Mouse (Mus musculus): ENCODE measurements at regions not wholly inside any gene's neighbourhood (a gene's known extent, or its start where the extent isn't known, plus 50 kb on each side); places are given as distances from the start of the nearest gene placed in this dataset.
"Not testable (repeated sequence)": the region's sequence is repeated elsewhere in the genome, so short reads cannot be mapped to it uniquely, and the experiment has no call there.

DNA sequence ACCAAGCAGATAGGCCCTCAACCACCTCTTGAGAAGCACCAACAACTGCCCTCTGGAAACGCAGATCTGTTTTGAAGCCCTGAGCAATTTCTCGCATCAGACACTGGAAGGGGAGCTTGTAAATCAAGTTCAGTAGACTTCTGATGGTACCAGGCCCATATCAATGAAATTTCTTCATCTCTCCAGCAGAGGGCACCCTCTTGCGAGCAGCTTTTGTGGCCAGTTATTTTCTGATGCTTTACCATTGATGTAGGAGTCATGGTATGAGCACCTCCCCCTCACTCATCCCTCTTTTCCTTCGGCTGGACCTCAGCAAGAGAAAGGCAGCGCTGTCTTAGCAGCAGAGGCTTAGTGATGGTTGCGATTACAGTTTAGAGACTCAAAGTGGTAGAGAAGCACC is 501.4 kb upstream of the Igfbp7 start:
- Histone ChIP-seq H3K4me3 (replicated peaks; ENCODE audit: extremely low read depth, low read depth, low read length) (no peak overlapping the region), H3K4me1 (ENCODE audit: control insufficient read depth, insufficient read depth, low read length) (no peaks in the 10 kb centered on the region)
- TF ChIP-seq POLR2A (IDR thresholded peaks at IDR 0.05; ENCODE audit: borderline replicate concordance, extremely low read depth, low read depth, low read length) (no peak), CTCF (IDR thresholded peaks at IDR 0.05; ENCODE audit: insufficient read depth, low read length) (peak; percentile 16; the same call in 1 of the 2 replicates)
- no peak for DNase-seq
- 50% methylated on average over 6 of the region's 6 CpGs for WGBS

DNA sequence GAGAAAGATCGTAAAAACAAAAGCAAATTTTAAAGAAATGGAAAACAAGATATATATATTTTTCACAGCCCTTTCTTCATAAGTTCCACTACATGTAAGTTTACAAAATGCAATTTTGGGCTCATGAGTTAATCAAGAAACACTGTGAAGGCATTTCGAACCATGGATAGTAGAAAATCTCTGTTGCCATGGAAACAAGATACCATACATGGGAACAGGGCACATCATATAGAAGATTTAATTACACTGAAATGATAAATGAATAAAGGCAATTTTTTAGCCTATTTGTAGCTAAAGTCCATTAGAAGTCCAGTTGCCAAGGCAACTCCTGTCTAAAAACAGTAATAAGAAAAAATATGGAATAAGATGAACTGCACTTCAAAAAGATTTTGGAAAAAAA is 484.2 kb upstream of the Igfbp7 start:
- DNase-seq; H3K4me3 ChIP-seq (replicated peaks; ENCODE audit: extremely low read depth, low read depth, low read length); H3K4me1 ChIP-seq (ENCODE audit: control insufficient read depth, insufficient read depth, low read length): not testable (repeated sequence)
- WGBS, result 65% methylated on average over 2 of the region's 2 CpGs

DNA sequence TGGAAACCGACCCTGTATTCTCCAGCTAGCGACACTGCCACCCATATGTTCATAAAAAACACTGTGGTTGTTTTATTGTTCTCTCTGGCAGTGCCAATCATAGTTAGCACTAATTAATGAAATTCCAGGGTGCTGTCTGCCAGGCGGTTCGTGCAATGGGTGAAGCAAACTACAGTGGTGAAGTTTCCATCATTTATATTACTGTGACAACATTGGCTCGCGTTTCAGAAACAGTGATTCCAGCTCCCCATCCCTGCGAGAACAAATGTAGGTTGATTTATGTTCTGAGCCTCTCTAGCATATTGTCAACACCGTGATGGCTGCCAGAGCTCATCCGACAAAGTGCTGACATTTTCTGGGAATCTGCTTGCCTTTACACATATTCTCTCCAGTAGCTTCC is 480.7 kb upstream of the Igfbp7 start:
- TF ChIP-seq CTCF (IDR thresholded peaks at IDR 0.05; ENCODE audit: insufficient read depth, low read length) (no peak), POLR2A (IDR thresholded peaks at IDR 0.05; ENCODE audit: borderline replicate concordance, extremely low read depth, low read depth, low read length) (no peak)
- 62% methylated on average over 9 of the region's 9 CpGs for WGBS
- no peak for DNase-seq

DNA sequence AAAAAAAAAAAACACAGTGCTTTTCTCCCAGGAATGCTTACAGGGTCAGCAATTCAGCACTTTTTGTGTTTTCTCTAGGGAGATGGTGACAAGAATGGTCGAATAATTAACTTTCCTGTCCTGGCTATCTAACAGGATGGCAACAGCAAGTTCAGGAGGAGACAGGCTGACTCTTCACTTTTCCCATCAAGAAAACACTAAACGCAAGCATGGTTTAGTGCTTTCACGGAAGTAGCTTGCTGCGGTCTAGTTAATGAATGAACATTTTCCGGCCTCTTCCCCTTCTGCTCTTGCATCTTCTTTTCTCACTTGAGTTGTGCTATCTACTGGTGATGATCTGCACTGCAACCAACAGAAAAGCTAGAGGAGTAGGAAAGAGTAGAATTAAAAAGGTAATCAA is 463.6 kb upstream of the Igfbp7 start:
- H3K4me1 ChIP-seq (ENCODE audit: control insufficient read depth, insufficient read depth, low read length), result no peaks in the 10 kb centered on the region
- no peak for DNase-seq
- no peak overlapping the region for H3K4me3 ChIP-seq (replicated peaks; ENCODE audit: extremely low read depth, low read depth, low read length)
- no peak for TF ChIP-seq POLR2A (IDR thresholded peaks at IDR 0.05; ENCODE audit: borderline replicate concordance, extremely low read depth, low read depth, low read length)
- TF ChIP-seq CTCF (IDR thresholded peaks at IDR 0.05; ENCODE audit: insufficient read depth, low read length), result no peak
- 72% methylated on average over 5 of the region's 5 CpGs for WGBS

More for the DNA sequence above, 480.7 kb upstream of the Igfbp7 start:
- Histone ChIP-seq H3K4me1 (ENCODE audit: control insufficient read depth, insufficient read depth, low read length) (no peaks in the 10 kb centered on the region), H3K4me3 (replicated peaks; ENCODE audit: extremely low read depth, low read depth, low read length) (no peak overlapping the region)

DNA sequence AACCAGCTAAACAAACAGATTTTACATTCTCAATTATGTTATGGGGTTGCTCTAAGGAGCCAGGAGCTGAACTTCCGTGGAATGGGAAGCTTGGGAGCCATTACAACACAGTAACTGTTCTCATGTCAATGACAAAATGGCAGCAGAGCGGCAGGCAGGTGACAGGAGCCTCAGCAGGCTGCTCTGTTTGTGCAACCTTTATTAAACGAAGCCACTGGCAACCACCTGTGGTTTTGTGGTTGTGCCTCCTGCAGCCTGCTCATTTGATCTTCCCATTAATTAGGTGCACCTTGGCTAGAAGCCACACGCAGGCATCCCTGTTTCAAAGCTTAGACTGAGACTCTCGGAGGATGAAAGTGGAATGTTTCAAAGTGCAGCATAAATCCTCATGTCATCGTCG is 457.5 kb upstream of the Igfbp7 start:
- TF ChIP-seq CTCF (IDR thresholded peaks at IDR 0.05; ENCODE audit: insufficient read depth, low read length) (no peak), POLR2A (IDR thresholded peaks at IDR 0.05; ENCODE audit: borderline replicate concordance, extremely low read depth, low read depth, low read length) (no peak)
- no peaks in the 10 kb centered on the region for H3K4me1 ChIP-seq (ENCODE audit: control insufficient read depth, insufficient read depth, low read length)
- WGBS, result 72% methylated on average over 7 of the region's 7 CpGs
- H3K4me3 ChIP-seq (replicated peaks; ENCODE audit: extremely low read depth, low read depth, low read length), result no peak overlapping the region
- no peak for DNase-seq

DNA sequence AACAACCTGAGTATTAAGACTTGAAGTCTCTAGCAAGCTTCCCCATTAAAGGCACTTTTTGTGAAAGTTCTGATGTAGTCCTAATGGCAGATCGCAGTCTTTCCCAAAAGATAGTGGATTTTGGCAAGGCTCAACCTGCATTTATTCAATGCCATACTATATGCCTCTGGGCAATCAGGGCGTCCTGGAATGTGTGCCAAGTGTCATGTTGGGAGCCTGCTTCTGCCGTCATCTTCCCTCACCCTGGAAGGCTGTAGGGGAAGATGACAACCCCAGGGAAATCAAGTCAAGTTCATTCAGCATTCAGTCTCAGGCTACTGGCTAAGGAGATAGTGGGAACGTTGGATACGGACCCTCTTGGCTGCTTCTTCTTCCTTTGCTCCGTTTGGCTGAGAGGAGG is 447.4 kb upstream of the Igfbp7 start:
- WGBS, result 74% methylated on average over 6 of the region's 6 CpGs
- Histone ChIP-seq H3K4me1 (ENCODE audit: control insufficient read depth, insufficient read depth, low read length) (no peaks in the 10 kb centered on the region), H3K4me3 (replicated peaks; ENCODE audit: extremely low read depth, low read depth, low read length) (no peak overlapping the region)
- TF ChIP-seq POLR2A (IDR thresholded peaks at IDR 0.05; ENCODE audit: borderline replicate concordance, extremely low read depth, low read depth, low read length) (no peak), CTCF (IDR thresholded peaks at IDR 0.05; ENCODE audit: insufficient read depth, low read length) (no peak)
- no peak for DNase-seq

DNA sequence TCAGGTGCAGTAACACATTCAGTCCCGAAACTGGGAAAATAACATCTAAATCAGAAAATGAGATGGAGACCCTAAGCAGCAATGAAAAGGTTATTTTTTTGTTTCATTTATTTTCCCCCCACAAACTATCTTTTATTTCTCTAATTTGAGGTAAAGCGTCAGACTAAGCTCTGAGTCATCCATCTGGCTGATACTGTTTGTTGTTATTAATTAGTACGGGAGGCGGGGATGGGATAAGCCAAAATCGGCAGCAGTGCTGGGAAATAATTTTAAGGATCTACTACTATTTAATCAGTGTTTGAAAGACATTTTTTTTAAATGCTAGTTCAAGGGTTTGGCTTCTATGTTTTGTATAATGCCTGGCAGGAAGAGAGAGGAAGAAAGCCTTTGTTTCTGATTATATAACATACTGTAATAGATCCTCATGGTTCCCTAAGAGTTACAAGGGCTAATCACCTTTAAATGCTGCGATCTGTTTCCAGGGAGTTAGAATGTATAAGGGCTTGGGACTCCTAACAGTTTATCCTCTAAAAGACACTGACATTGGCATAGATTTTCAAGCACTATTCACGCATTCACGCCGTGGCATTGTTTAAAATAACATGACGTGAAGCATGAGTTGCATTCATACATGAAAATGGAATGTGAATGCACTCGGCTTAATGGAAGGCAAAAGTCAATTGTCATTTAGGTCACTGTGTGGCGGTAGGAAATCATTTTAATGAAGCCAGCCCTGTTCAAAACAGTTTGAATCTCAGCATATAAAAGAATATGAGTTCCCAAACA is 446.4 kb upstream of the Igfbp7 start:
- Histone ChIP-seq H3K4me3 (replicated peaks; ENCODE audit: extremely low read depth, low read depth, low read length) (no peak overlapping the region), H3K4me1 (ENCODE audit: control insufficient read depth, insufficient read depth, low read length) (no peaks in the 10 kb centered on the region)
- no peak for TF ChIP-seq CTCF (IDR thresholded peaks at IDR 0.05; ENCODE audit: insufficient read depth, low read length)
- TF ChIP-seq POLR2A (IDR thresholded peaks at IDR 0.05; ENCODE audit: borderline replicate concordance, extremely low read depth, low read depth, low read length), result no peak
- no peak for DNase-seq
- 75% methylated on average over 12 of the region's 12 CpGs for WGBS

DNA sequence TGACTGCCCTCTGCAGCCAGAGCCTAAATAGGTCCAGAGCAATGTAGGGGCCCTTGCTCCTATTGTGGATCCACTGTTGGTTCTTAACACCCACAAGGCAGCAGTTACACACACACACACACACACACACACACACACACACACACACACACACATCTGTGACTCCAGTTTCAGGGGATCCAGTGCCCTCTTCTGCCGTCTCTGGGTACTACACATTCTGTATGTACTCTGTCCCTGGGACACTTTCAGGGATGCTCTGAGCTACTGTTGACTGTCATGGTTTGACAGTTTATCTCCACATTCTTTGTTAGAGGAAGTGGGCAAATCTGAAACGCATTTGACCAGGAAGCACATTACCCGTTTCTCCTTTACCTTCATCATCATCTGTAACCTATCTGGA is 443.8 kb upstream of the Igfbp7 start:
- WGBS, result 76% methylated on average over 3 of the region's 3 CpGs
- Histone ChIP-seq H3K4me1 (ENCODE audit: control insufficient read depth, insufficient read depth, low read length) (no peaks in the 10 kb centered on the region), H3K4me3 (replicated peaks; ENCODE audit: extremely low read depth, low read depth, low read length) (no peak overlapping the region)
- DNase-seq, result no peak
- TF ChIP-seq POLR2A (IDR thresholded peaks at IDR 0.05; ENCODE audit: borderline replicate concordance, extremely low read depth, low read depth, low read length) (no peak), CTCF (IDR thresholded peaks at IDR 0.05; ENCODE audit: insufficient read depth, low read length) (no peak)

DNA sequence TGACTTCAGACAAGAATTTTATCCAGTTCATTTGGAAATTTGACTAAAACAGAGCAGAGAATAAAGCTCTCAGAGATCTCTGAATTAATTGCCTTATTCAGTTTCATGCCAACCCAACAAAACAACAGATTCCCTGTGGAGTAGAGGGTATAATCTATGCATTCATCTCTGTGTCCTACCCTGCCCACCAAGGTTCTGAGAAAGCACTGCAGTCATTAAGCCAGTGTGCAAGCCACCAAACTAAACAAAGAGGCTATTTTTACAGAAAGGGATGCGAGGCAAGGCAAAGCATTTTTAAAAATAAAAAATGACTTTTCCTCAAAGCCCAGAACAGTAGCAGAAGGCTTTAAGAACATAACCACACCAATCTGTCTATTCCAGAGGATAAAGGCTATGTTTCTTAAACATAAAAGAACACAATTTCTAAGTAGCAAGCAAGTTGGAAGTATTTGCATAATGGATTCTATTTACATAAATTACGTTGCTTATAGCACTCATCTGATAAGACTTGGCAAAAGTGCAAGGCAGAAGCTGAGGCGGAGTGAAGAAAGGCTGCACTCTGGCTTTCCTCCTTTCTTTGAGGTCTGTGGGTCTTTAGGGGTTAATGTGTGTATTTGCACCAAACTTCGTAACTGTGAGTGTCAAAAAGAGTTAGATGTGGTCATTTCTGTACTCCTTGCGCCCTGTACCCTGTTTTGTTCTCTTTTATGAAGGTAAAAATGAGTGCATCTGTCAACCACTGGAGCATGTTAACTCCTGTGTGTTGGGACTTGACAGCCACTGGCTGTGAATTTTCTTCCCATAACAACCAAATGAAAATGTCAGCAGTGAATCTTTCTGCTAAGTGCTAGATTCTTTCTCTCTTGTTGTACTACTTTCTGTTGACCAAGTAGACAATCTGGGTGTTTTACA is 430.6 kb upstream of the Igfbp7 start:
- TF ChIP-seq POLR2A (IDR thresholded peaks at IDR 0.05; ENCODE audit: borderline replicate concordance, extremely low read depth, low read depth, low read length), result no peak
- no peak for TF ChIP-seq CTCF (IDR thresholded peaks at IDR 0.05; ENCODE audit: insufficient read depth, low read length)
- Histone ChIP-seq H3K4me1 (ENCODE audit: control insufficient read depth, insufficient read depth, low read length) (no peaks in the 10 kb centered on the region), H3K4me3 (replicated peaks; ENCODE audit: extremely low read depth, low read depth, low read length) (no peak overlapping the region)
- DNase-seq, result no peak
- WGBS, result 43% methylated on average over 5 of the region's 5 CpGs

DNA sequence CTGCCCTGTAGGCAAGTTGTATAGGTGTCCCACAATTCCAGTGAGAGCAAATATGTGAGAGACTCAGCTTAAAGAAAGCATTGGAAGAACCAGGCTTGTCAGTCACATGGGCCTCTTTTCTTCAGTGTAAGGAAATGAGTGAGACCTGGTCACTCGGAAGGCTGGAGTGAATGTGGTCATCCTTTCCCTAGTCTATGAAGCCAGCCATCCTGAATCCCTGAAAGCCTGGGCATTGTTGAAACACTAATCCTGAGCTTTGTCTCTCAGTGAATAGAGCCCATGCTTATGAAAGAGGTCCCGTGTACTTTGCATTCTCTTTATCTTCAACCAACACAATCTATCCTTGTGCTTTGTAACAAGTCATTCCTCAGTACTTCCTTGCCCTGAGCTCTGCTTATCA is 420.1 kb upstream of the Igfbp7 start:
- 92% methylated on average over 2 of the region's 2 CpGs for WGBS
- no peak overlapping the region for H3K4me3 ChIP-seq (replicated peaks; ENCODE audit: extremely low read depth, low read depth, low read length)
- no peaks in the 10 kb centered on the region for H3K4me1 ChIP-seq (ENCODE audit: control insufficient read depth, insufficient read depth, low read length)
- TF ChIP-seq CTCF (IDR thresholded peaks at IDR 0.05; ENCODE audit: insufficient read depth, low read length), result no peak
- TF ChIP-seq POLR2A (IDR thresholded peaks at IDR 0.05; ENCODE audit: borderline replicate concordance, extremely low read depth, low read depth, low read length), result no peak
- no peak for DNase-seq

All from lung, adult 2 months (tissue).